Mouse (Mus musculus): ENCODE data around the gene Pkn2.

Pkn2 gene

GRCm38 (mm10) chr3:142881872-142882623, at the start of gene Pkn2:
Gene Pkn2 (minus strand): TSS chr3:142882004.
- DNase-seq (ENCODE audit: low spot score in 2 of 2) = peak; percentile 99

DNA sequence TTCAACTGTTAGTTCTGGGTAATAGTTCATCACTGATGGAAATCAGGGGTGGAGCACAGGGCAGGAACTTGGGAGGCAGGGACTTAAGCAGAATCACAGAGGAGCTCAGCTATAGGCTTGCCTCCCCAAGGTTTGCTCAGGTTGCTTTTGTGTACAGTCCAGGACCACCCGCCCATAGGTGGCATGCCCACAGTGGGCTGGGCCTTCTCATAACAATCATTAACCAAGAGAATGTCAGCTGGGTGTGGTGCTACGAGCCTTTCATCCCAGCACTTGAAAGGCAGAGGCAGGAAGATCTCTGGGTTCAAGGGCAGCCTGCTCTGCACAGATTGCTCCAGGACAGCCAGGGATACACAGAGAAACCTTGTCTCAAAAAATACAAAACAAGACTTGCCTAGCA, 48.1 kb upstream of the Pkn2 start:
- DNase-seq (ENCODE audit: low spot score in 2 of 2) = no peak

- DNase-seq (ENCODE audit: low spot score in 2 of 2) = no peak
Observed at GRCm38 (mm10) chr3:142927311-142927710, 45.5 kb upstream of the Pkn2 start.

- no peak for DNase-seq (ENCODE audit: low spot score in 2 of 2)
Observed at GRCm38 (mm10) chr3:142924831-142925348, 43.1 kb upstream of the Pkn2 start.

- no peak for DNase-seq (ENCODE audit: low spot score in 2 of 2)
Observed at GRCm38 (mm10) chr3:142919070-142919469, 37.3 kb upstream of the Pkn2 start.

DNA sequence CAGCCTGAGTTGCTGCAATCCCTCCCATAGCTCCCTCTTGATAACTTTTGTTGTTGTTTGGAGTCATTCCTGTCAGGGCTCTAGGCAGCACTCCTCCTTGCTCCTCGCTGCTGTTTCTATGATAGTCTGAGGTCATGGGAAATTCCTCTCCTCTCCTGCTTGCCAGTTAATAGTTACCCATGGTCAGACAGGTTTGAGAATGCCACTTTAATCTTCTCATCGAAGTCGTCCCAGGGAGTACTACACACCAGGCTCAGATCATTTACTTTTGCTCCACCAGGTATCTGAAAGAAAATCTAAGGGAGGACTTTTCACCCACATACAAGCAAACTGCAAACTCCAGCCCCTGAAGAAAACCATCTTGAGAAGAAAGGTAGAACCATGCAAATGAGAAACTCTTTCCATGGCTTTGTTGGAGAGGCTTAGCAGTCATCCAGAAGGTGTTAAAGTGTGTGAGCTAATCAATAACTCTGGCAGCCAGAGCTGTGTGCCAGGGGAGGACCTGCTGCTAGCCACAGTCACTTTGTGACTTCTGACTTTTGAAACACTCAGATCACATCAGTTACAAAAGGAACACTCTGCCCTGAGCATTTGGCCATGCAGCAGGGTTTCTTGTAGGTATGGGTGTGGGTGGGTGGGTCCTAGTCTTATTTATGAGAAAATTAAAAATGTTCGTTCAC, 36.1 kb upstream of the Pkn2 start:
- DNase-seq (ENCODE audit: low spot score in 2 of 2) = no peak

- DNase-seq (ENCODE audit: low spot score in 2 of 2) = no peak
Observed at GRCm38 (mm10) chr3:142917171-142917570, 35.4 kb upstream of the Pkn2 start.

GRCm38 (mm10) chr3:142913295-142913694, 31.5 kb upstream of the Pkn2 start:
- DNase-seq (ENCODE audit: low spot score in 2 of 2) = no peak

GRCm38 (mm10) chr3:142899683-142900082, 17.9 kb upstream of the Pkn2 start:
- no peak for DNase-seq (ENCODE audit: low spot score in 2 of 2)

DNA sequence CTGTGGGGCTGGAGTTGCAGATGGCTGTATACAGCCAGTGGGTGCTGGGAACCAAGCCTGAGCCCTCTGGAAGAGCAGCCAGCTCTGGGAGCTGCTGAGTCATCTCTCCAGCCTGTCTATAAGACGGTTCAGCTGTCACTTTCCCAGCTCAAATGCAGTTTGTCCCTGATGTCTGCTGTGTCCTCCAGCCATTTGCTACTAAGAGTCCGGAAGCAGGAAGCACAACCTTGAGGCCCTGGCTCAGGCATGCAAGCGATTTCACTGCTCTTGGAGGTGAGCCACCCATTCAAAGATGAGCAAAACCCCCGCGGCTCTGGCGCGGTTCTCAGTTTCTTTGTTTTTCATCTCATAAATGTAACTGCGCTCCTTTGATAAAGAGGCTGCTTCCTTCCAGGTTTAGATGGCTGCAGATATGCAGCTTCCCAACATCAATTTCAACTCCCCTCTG, 17.2 kb upstream of the Pkn2 start:
- peak; percentile 7 to 41 for DNase-seq (ENCODE audit: low spot score in 2 of 2)

DNA sequence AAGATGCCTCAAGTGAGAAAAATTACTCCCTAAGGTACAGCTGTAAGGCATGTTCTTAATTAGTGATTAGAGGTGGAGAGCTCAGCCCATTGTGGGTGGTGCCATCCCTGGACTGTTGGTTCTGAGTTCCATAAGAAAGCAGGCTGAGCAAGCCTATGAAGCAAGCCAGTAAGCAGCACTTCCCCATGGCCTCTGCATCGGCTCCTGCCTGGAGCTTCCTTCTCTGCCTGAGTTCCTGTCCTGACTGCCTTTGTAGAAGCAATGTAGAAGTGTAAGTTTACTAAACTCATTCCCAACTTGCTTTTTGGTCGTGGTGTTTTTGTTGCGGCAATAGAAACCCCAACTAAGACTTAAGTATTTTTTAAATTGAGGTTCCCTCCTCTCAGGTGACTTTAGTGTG, 8.6 kb upstream of the Pkn2 start:
- DNase-seq (ENCODE audit: low spot score in 2 of 2) = no peak

- DNase-seq (ENCODE audit: low spot score in 2 of 2) = no peak
Observed at GRCm38 (mm10) chr3:142886963-142887362, 5.2 kb upstream of the Pkn2 start.

- DNase-seq (ENCODE audit: low spot score in 2 of 2) = no peak
Observed at GRCm38 (mm10) chr3:142884594-142884993, 2.8 kb upstream of the Pkn2 start.

GRCm38 (mm10) chr3:142881589-142881871, 274 bp downstream of the Pkn2 start:
- DNase-seq (ENCODE audit: low spot score in 2 of 2) = no peak

DNA sequence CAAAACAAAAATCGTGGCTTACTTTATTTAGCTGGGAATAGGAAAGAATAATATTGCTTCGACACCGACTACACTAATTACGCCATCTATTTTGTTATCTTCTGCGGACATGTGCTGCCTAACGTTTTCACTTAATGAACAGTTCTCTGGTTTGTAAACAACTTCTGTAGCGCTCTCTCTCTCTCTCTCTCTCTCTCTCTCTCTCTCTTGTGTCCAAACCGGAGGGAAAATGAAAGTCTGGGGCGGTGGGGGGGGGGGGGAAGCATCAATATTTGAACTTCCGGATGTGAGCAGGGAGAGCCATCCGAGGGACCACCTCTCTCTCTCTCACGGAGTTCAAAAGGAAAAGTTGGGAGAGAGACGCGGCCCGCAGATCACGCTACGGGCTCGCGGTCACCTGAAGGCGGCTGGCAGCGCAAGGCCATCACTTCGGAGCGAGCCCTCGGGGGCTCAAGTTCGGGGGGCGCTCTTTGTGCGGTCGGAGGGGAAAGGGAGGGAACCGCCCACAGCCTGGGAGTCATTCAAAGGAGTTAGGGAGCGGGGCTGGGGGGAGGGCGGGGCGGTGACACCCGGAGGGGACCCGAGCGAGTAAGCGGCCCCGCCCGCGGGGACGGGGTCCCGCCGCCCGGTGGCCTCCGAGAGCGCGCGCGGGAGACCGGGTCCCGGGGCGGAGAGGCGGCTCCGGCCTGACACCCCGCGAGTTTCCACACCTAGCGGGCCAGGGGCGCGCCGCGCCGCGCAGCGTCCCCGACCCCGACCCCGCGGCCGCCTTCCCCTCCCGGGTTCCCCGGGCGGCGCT, 815 bp downstream of the Pkn2 start:
- DNase-seq (ENCODE audit: low spot score in 2 of 2) = peak; percentile 4 to 7

- no peak for DNase-seq (ENCODE audit: low spot score in 2 of 2)
Observed at GRCm38 (mm10) chr3:142863236-142863635, 18.6 kb downstream of the Pkn2 start.

DNA sequence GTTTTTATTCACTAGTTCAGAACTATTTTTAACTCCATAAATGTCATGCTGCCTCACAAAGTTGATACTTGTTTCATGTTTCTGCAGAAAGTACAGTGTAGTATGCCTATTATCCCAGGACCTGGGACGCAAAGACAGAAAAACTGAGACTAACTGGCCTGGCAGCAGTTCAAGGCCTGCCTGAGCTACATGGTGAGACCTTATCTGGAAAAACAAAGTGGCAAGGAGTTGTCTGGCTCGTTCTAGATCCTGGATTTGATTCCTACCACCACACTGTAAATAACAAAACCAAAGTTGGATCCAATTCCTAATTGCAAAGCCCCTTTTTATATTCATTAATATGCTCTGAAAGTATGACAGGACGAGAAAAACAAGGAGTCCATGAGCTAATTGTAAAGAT, 25.0 kb downstream of the Pkn2 start:
- DNase-seq (ENCODE audit: low spot score in 2 of 2) = no peak

- DNase-seq (ENCODE audit: low spot score in 2 of 2) = peak; percentile 38 to 62
Observed at GRCm38 (mm10) chr3:142855961-142856472, 25.8 kb downstream of the Pkn2 start.

- no peak for DNase-seq (ENCODE audit: low spot score in 2 of 2)
Observed at GRCm38 (mm10) chr3:142852911-142853310, 28.9 kb downstream of the Pkn2 start.

DNA sequence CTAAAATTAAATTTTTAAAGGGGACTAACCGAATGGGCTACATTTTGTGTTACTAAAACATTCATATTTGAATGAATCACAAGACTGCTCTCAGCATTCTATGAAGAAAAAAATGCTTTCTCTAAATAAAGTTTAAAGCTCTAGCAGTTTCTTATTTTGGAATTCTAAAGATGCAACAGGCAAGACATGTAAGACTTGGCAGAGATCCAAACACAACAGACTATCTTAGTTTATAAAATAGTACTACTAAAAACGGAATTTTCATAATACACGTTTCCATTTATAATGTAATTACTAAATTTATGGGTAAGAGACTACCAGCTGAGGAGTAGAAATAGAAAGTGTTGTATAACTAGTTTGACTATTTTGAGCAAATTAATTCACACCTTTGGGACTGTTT, 30.2 kb downstream of the Pkn2 start:
- DNase-seq (ENCODE audit: low spot score in 2 of 2) = no peak

DNA sequence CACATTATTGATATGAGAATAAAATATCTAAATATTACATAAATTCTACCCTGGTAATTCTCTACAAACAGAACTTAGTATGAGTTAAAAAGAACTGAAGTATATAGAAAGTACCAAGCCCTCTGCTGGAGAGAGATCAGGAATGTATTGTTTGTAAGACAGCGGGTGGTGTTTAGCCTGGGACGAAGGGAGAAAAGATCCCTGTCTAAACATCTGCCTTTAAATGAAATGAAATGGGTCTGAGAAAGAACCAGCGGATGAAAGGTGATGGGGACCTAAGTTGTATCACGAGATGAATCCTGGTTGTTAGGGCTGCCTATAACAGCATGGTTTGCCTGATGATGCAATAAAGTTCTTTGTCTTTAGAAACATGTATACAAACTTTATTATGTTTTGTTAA, 41.8 kb downstream of the Pkn2 start:
- DNase-seq (ENCODE audit: low spot score in 2 of 2) = no peak

DNA sequence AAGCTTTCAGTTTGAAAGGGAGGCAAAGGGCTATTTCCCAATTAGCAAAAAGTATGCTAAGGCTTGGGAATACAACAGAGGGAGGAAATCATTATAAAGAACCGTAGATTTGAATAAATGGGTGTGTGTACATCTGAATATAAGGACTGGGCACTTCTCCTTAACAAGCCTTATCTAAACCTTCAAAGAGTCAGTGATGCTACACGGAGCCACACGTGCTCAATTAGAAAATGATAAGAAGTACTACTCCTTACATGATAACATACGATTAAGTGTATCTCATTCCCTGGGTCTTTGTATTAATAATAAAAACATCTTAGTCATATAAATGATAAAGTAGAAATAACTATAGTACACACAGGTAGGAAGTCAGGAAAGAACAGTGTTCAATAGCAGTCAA, 47.0 kb downstream of the Pkn2 start:
- no peak for DNase-seq (ENCODE audit: low spot score in 2 of 2)

Measured in heart, adult 9 months (tissue).